Mouse (Mus musculus) CD4-positive, CD25-positive, alpha-beta regulatory T cell, adult 2 months (primary cell): ENCODE measurements around the gene Tppp2.

ENCODE experiments used
- DNase-seq: peaks from one replicate; pipeline ENCODE4 v3.0.0-alpha.2; 2012; ENCODE audit warnings: low read depth, low spot score

Gene Tppp2

DNA sequence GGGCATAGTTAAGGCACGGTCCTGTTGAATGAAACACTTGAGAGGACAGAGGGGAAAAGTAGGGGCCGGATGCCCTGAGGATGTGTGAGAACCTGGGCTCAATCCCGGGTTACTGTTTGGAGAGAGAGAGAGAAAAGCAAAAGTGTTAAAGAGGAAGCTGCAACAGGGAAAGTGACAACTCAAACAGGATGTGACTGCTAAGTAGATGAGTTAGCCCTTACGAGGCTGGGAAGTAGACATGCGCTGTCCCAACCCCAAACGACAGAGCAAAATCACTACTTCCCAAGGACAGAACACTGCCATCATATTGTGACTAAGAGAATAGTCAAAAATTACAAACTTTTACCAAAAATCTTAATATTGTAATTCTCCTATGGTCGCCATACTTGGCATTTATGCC is 24.0 kb downstream of the Tppp2 start:
- no peak for DNase-seq

DNA sequence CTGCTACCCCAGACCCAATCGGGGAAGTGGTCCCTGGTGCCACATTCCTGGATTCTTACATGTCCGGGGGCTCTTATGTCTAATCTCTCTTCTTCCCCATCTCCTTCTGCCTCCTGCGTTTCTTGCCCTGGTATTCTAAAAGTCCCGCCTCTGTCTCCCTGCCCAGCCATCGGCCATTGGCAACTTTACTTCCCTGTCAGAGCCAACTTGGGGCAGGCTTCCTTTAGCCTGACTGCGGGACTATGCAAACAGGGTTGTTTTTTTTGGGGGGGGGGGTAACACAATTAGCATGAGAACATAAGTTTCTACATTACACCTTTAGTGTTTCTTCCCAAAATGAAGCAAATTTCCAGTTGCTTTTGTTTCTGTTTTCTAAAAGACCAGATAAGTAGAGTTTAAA is 25.1 kb downstream of the Tppp2 start:
- no peak for DNase-seq

DNA sequence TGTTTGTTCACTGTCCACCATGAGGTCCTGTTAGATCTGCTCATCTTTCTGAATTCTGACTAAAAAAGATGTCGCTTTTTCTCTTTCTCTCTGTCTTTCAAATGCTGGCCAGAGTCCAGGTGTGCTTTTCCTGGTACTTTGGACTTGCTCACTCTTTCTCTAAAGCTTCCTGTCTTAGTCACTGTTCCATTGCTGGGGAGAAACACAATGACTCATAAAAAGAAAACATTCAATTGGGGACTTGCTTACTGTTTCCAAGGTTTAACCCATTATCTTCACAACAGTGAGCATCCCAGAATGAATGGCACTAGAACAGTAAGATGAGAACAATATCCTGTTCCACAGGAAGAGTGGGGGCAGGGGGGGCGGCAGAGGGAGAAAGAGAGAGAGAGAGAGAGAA is 42.1 kb downstream of the Tppp2 start:
- DNase-seq, result no peak

DNA sequence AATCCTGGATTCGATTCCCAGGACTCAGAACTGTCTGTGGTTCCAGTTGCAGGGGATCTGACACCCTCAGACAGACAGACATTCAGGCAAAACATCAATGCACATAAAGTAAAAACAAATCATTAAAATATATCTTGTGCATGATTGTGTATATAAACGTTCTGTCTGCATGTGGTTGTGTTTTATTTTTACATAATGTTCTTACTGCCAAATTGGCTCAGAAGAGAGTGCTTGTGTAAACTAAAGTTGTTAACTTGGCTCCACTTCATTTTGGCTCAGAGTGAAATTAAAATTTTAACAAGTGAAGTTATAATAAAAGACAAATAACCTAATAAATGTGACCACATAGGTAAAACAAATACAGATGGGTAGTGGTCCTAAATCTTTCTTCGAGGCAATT is 49.2 kb downstream of the Tppp2 start:
- no peak for DNase-seq
